Mouse (Mus musculus): Measurements from ENCODE around the gene Olfr1386.

DNA sequence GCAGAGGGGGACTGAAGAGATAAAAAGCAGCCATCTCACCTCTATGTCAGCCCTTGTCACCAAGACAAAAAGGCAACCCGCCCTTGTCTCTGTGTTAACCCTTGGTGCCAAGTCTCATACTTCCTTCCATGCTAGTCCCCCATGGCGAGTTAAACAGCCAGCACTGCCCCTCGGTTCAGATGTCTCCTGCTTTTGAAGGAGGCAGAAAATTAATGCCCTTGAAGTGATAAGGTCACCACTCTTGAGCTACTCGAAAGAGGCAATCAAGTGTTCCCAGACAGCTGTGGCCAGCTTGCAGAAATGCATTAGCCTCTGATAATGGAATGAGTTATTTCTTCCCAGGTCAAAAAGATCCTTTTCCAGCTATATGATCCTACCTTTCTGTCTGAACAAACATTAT is 21.1 kb downstream of the Olfr1386 start:
- TF ChIP-seq TAL1 (IDR thresholded peaks at IDR 0.05; ENCODE audit: low read length) (no peak), GATA1 (IDR thresholded peaks at IDR 0.05; ENCODE audit: low read length) (no peak)

Data from erythroblast, embryonic 14.5 days (primary cell).